Mouse (Mus musculus): Measurements from ENCODE around the gene Pms2. TPM values are rescaled to one million over a fixed set of nuclear protein-coding genes. Genes with fewer than 3 reads are reported as not detected.

The Pms2 gene
- polyA plus RNA-seq (2017; shearing (Covaris generic)), result 37.6 TPM

DNA sequence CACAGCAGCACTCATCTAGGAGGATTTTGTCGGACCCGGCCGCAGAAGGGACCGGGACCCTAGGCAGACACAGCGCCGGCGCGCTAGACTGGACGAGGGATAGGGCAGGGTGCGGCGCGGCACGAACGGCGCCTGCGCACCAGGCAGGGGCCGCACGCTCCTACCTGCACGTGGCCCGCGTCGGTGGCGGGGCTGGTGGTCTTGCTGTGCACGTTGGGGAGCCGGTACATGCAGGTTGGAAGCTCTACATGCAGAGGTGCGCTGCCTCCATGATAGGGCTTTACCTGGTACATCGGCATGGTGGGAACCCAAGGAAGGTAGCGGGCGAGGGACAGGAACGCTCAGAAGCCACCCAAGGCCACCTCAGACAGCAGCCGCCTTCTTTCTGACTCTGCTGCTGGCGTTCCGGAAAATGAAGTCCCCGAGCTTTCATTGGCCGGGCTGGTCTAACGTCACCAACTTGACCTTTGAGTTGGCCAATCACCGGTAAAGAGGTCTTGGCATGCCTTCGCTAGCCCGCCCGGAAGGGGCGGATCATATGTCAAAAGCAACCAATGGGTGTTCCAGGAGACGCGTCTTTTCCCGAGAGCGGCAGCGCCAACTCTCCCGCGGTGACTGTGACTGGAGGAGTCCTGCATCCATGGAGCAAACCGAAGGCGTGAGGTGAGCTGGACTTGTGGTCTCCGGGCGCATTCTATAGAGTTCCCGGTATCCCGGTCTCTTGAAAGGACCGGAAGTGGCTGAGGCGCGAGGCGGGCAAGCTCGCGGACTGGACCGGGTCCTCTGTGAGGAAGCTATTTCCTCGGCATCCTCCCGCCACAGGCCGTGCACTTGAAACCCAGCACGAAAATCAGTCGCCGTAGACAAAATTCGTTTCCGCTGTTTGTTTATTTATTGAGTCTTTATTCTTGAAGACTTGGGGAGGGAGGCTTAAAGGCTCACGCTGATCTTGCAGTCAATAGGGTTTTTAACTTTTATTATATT is at the start of gene Pms2, which contains the start of gene Aimp2:
Gene Pms2 (plus strand): TSS at position 548 of the 984 bp plus-strand sequence.
Gene Aimp2 (minus strand): TSS at position 431 of the 984 bp plus-strand sequence.

DNA sequence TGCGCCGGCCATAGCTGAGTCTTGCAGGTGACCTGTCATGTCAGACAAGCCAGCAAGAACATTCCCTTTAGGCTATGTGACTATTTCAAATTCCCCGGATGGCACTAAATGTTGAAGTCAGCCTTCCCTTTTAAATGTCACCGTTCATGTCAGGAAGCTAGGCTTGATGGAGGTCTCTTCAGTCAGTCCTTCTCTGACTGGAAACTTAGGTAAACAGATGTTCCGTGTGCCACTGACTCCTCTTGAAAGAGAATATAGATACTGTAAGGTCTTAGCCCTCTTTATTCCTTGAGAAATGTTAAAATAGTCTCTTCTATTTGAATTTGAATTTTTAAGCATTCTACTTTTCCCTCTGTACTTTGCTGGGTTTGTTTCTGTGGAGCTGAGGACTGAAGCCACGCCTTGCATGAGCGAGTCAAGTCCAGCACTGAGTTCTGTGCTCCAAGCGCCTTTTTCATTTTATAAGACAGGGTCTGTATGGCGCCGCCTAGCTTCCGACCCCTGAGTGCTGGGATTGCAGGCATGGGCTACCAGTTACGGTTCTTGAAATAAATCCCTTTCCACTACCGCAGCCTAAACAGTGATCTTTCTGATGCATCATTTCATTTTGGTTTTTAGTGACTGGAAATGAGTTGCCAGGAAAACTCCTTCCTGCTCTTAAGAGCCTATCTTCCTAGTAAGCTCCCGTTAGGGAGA is 12.0 kb upstream of the Pms2 start, which contains the start of gene Ankrd61:
Gene Ankrd61 (minus strand): TSS at position 51 of the 696 bp plus-strand sequence.

DNA sequence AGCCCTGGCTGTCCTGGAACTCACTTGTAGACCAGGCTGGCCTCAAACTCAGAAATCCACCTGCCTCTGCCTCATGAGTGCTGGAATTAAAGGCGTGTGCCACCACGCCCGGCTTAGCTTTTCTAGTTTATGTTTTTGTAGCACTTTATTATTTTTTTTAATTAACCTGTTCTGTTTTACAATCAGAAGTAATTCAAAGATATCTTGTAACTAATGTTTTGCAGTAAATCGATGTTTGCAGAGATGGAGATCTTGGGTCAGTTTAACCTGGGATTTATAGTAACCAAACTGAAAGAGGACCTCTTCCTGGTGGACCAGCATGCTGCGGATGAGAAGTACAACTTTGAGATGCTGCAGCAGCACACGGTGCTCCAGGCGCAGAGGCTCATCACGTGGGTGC is 18.1 kb downstream of the Pms2 start, which contains the start of gene Gm42421:
Gene Gm42421 (plus strand): TSS at position 301 of the 400 bp plus-strand sequence.

DNA sequence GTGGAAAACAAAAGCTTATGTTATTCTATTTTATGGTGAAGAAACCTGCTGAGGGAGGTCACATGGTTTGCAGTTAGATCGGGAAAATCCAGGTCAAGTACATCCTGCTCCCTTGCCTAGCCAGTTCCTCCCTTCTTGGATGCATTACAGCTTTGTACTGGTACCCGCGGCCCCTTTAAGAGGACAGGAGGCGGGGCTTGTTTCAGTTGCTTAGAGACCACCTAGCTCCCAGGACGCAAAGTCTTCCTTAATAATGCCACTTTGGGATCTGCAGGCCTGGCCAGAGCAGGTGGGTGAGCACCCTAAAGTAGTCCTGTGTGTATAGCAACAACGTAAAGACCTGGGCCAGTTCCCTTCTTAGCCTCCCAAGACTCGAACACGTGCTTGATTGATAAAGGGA is 23.1 kb downstream of the Pms2 start, which contains the start of gene Rsph10b:
Gene Rsph10b (plus strand): TSS at position 205 of the 400 bp plus-strand sequence.

Other genes with a start within 250 kb of the Pms2 start
- gene Usp42, start 177.7 kb upstream of the Pms2 start, polyA plus RNA-seq (2017; shearing (Covaris generic)), result 15.9 TPM
- gene Eif2ak1, start 92.2 kb upstream of the Pms2 start, polyA plus RNA-seq (2017; shearing (Covaris generic)), result 77.4 TPM
- 0.52 TPM for gene Ankrd61, start 12.3 kb upstream of the Pms2 start, polyA plus RNA-seq (2017; shearing (Covaris generic))
- 51.5 TPM for gene Aimp2, start 117 bp upstream of the Pms2 start, polyA plus RNA-seq (2017; shearing (Covaris generic))
- 1.4 TPM for gene Gm42421, start 18.2 kb downstream of the Pms2 start, polyA plus RNA-seq (2017; shearing (Covaris generic))
- gene Rsph10b, start 23.1 kb downstream of the Pms2 start, polyA plus RNA-seq (2017; shearing (Covaris generic)), result 0.80 TPM
- 61.3 TPM for gene Ccz1, start 104.9 kb downstream of the Pms2 start, polyA plus RNA-seq (2017; shearing (Covaris generic))
- not detected for gene Ocm, start 116.7 kb downstream of the Pms2 start, polyA plus RNA-seq (2017; shearing (Covaris generic))
- 4.0 TPM for gene Lmtk2, start 190.5 kb downstream of the Pms2 start, polyA plus RNA-seq (2017; shearing (Covaris generic))

All from inflammation-experienced regulatory T-cells, adult 16 weeks (primary cell).